Mouse (Mus musculus): Measurements from ENCODE around the gene Lrrc74a. TPM values are rescaled to one million over a fixed set of nuclear protein-coding genes. Genes with fewer than 3 reads are reported as not detected.
A peak's percentile ranks its signal among the peaks of the same experiment; 100 is the strongest.

Gene Lrrc74a
- polyA plus RNA-seq, 1 experiment from 2014 or later, result not detected

DNA sequence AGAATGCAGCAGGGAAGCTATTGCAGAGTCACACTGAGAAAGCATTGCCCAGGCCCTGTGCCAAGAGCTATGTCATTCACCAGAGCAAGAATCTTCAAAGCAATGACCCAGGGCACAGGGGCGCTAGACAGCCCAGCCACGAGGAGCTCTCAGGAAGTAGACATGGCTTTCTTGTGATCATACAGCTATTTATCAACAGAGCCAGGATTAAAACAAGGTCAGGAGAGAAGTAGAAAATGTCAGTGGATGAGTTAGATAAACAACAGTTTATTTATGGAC lies 56.6 kb downstream of the Lrrc74a start:
- Histone ChIP-seq H3K9ac (no peak overlapping the region), H3K27ac (no peak overlapping the region), H3K9me3 (ENCODE audit: control insufficient read depth, low read length) (no peaks in the 10 kb centered on the region), H3K4me1 (replicated peaks; ENCODE audit: control insufficient read depth, insufficient read depth, low read length) (peaks cover 17% of the 10 kb centered on the region), H3K27me3 (ENCODE audit: control insufficient read depth, insufficient read depth, low read length) (no peaks in the 10 kb centered on the region), H3K4me3 (replicated peaks; ENCODE audit: low read length) (no peak overlapping the region), H3K36me3 (replicated peaks; ENCODE audit: control insufficient read depth, insufficient read depth) (no peaks in the 10 kb centered on the region), H3K4me2 (replicated peaks) (no peak overlapping the region)
- WGBS, result 19% methylated on average over 2 of the region's 2 CpGs
- ATAC-seq (ENCODE audit: low FRiP score), result no peak
- no peak for DNase-seq (ENCODE audit: low spot score)

DNA sequence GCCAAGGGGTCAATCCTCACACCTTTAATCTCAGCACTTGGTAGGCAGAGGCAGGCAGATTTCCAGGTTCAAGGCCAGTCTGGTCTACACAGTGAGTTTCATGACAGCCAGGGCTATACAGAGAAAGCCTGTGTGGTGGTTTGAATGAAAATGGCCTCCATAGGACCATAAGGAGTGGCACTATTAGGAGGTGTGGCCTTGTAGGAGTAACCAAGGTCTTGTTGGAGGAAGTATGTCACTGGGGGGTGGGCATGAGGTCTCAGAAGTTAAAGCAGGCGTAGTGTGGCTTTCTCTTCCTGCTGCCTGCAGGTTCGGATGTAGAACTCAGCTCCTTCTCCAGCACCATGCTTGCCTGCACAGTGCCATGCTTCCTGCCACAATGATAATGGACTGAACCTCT lies 57.8 kb downstream of the Lrrc74a start:
- H3K9me3 ChIP-seq (ENCODE audit: control insufficient read depth, low read length), result no peaks in the 10 kb centered on the region
- peaks cover 15% of the 10 kb centered on the region for H3K4me1 ChIP-seq (replicated peaks; ENCODE audit: control insufficient read depth, insufficient read depth, low read length)
- H3K36me3 ChIP-seq (replicated peaks; ENCODE audit: control insufficient read depth, insufficient read depth), result no peaks in the 10 kb centered on the region
- DNase-seq (ENCODE audit: low spot score) (no peak), ATAC-seq (ENCODE audit: low FRiP score) (no peak)
- no peak overlapping the region for H3K4me3 ChIP-seq (replicated peaks; ENCODE audit: low read length)
- no peak overlapping the region for H3K27ac ChIP-seq
- no peak overlapping the region for H3K4me2 ChIP-seq (replicated peaks)
- H3K9ac ChIP-seq, result no peak overlapping the region
- WGBS, result 97% methylated on average over 2 of the region's 2 CpGs
- H3K27me3 ChIP-seq (ENCODE audit: control insufficient read depth, insufficient read depth, low read length), result no peaks in the 10 kb centered on the region

DNA sequence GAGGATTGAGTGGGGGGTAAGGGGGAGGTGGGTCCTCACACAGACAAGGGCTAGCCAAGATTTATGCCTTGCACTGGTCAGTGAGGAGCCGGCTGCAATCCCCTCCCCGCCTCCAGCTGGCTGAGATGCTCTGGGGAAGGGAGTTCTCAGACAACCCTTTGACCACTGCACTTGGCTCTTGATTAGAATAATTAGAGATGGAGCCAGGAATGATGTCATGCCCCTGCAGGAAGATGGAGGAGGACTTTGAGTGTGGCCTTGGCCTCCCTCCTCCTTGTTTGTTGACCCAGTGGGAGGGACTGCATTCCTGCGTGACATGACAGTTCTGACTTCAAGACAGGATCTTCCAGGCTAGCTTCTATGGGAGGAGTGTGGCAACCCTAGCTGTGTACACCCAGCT lies 59.7 kb downstream of the Lrrc74a start:
- no peak for DNase-seq (ENCODE audit: low spot score)

DNA sequence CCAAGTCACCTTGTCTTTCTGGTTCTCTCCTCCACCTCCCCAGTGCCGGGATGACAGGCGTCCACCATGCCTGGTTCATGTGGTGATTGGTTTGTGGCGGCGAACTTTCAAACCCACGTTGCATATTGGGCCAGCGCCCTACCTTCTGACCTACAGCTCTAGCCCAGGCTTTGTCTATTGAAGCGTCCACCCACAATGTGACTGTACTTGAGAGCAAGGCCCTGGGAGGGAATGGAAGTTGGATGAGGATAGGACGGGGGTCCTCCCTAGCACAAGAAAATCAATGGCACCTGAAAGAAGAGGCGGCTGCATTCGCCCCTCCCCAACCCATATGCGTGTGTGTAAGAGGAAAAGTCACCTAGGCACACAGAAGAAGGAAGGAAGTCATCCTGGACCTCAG lies 60.2 kb downstream of the Lrrc74a start:
- Histone ChIP-seq H3K4me3 (replicated peaks; ENCODE audit: low read length) (no peak overlapping the region), H3K27ac (no peak overlapping the region), H3K27me3 (ENCODE audit: control insufficient read depth, insufficient read depth, low read length) (no peaks in the 10 kb centered on the region), H3K36me3 (replicated peaks; ENCODE audit: control insufficient read depth, insufficient read depth) (no peaks in the 10 kb centered on the region), H3K9ac (no peak overlapping the region), H3K4me2 (replicated peaks) (no peak overlapping the region), H3K4me1 (replicated peaks; ENCODE audit: control insufficient read depth, insufficient read depth, low read length) (peaks cover 23% of the 10 kb centered on the region), H3K9me3 (ENCODE audit: control insufficient read depth, low read length) (no peaks in the 10 kb centered on the region)
- ATAC-seq (ENCODE audit: low FRiP score), result no peak
- no peak for DNase-seq (ENCODE audit: low spot score)
- 90% methylated on average over 11 of the region's 11 CpGs for WGBS

More for the DNA sequence above, 59.7 kb downstream of the Lrrc74a start:
- H3K36me3 ChIP-seq (replicated peaks; ENCODE audit: control insufficient read depth, insufficient read depth), result no peaks in the 10 kb centered on the region
- 47% methylated on average over 3 of the region's 3 CpGs for WGBS
- H3K4me3 ChIP-seq (replicated peaks; ENCODE audit: low read length), result no peak overlapping the region
- H3K9me3 ChIP-seq (ENCODE audit: control insufficient read depth, low read length), result no peaks in the 10 kb centered on the region
- H3K4me1 ChIP-seq (replicated peaks; ENCODE audit: control insufficient read depth, insufficient read depth, low read length), result peaks cover 18% of the 10 kb centered on the region
- ATAC-seq (ENCODE audit: low FRiP score), result no peak
- no peaks in the 10 kb centered on the region for H3K27me3 ChIP-seq (ENCODE audit: control insufficient read depth, insufficient read depth, low read length)
- no peak overlapping the region for H3K27ac ChIP-seq
- no peak overlapping the region for H3K4me2 ChIP-seq (replicated peaks)
- no peak overlapping the region for H3K9ac ChIP-seq

DNA sequence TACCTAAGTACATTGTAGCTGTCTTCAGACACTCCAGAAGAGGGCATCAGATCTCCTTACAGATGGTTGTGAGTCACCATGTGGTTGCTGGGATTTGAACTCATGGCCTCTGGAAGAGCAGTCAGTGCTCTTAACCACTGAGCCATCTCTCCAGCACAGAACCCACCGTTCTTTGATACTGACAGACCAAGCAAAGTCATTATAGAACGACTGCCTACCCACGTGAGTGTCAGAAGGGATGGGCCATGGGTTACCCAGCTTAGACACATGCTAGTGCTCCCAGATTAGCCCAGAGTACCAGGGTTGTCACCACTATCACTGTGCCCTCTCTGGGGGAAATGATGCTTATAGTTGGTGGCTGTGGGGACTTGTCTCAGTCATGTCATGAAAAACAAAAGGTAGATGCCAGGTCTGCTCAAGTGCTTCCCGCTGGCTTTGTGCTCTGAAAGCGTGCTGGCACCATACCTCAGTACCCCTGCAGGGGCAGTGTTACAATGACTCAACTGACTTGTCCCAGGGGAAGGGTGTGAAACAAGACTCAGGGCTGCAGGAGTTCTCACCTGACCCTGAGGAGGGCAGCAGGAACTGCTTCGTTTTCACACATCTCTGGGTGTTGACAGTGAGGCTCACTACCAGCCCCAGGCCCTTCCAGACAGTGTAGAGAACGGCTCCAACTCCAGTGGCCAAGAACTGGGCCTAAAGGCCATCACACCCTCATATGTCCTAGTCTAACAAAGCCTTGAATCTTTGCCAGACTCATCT lies 61.1 kb downstream of the Lrrc74a start:
- Histone ChIP-seq H3K4me1 (replicated peaks; ENCODE audit: control insufficient read depth, insufficient read depth, low read length) (peaks cover 27% of the 10 kb centered on the region), H3K36me3 (replicated peaks; ENCODE audit: control insufficient read depth, insufficient read depth) (no peaks in the 10 kb centered on the region), H3K4me3 (replicated peaks; ENCODE audit: low read length) (no peak overlapping the region), H3K27me3 (ENCODE audit: control insufficient read depth, insufficient read depth, low read length) (no peaks in the 10 kb centered on the region), H3K9me3 (ENCODE audit: control insufficient read depth, low read length) (no peaks in the 10 kb centered on the region), H3K9ac (no peak overlapping the region), H3K27ac (peak overlapping the region; percentile 7; the same call in 1 of the 2 replicates), H3K4me2 (replicated peaks) (no peak overlapping the region)
- 57% methylated on average over 7 of the region's 7 CpGs for WGBS
- ATAC-seq (ENCODE audit: low FRiP score), result peak; percentile 8; the same call in 1 of the 2 replicates
- no peak for DNase-seq (ENCODE audit: low spot score)

DNA sequence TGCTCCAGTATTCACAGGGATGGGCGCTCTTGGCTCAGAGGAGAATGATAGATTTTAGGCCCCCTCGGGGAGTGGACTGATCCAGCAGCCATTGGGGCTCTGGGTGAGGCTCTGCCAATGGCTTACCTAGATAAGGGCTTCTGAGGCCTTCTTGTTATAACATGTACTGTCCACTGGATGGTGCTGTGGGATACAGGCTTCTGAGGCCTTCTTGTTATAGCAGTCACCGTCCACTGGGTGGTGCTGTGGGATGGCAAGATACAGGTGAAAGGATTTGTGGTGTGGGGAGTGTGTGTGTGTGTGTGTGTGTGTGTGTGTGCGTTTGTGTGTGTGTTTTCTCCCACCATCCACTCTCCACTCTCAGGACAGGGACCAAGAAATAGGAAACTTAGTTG lies 61.7 kb downstream of the Lrrc74a start:
- DNase-seq (ENCODE audit: low spot score) (peak; percentile 96), ATAC-seq (ENCODE audit: low FRiP score) (peak; percentile 63; the same call in 1 of the 2 replicates)
- no peak overlapping the region for H3K4me3 ChIP-seq (replicated peaks; ENCODE audit: low read length)
- H3K9ac ChIP-seq, result no peak overlapping the region
- peak overlapping the region; percentile 7; the same call in 1 of the 2 replicates for H3K27ac ChIP-seq
- H3K9me3 ChIP-seq (ENCODE audit: control insufficient read depth, low read length), result no peaks in the 10 kb centered on the region
- H3K27me3 ChIP-seq (ENCODE audit: control insufficient read depth, insufficient read depth, low read length), result no peaks in the 10 kb centered on the region
- no peaks in the 10 kb centered on the region for H3K36me3 ChIP-seq (replicated peaks; ENCODE audit: control insufficient read depth, insufficient read depth)
- 3% methylated on average over 4 of the region's 4 CpGs for WGBS
- peaks cover 28% of the 10 kb centered on the region for H3K4me1 ChIP-seq (replicated peaks; ENCODE audit: control insufficient read depth, insufficient read depth, low read length)
- no peak overlapping the region for H3K4me2 ChIP-seq (replicated peaks)

DNA sequence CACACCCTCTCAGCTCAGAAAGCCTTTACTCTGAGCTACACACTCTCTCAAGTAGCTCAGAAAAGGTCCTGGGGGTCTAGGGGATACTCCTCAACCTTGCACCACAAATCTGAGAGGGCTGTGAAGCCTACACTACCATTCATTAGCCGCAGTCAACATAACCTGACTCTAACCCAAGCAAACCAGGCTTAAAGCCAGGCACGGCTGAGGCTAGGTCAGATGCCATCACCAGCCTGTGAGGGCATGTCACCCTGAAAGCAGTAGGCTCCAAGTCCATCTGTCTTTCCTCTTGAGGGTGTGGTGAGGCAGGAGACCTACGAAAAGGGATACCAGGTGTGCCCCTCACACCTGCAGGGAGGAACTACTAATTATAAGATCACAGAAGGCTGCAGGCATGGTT lies 62.2 kb downstream of the Lrrc74a start:
- ATAC-seq (ENCODE audit: low FRiP score) (0 out of 2 replicates have a peak, but pooled peaks have one; percentile 1), DNase-seq (ENCODE audit: low spot score) (no peak)
- peak overlapping the region; percentile 48; the same call in 1 of the 2 replicates for H3K27ac ChIP-seq

DNA sequence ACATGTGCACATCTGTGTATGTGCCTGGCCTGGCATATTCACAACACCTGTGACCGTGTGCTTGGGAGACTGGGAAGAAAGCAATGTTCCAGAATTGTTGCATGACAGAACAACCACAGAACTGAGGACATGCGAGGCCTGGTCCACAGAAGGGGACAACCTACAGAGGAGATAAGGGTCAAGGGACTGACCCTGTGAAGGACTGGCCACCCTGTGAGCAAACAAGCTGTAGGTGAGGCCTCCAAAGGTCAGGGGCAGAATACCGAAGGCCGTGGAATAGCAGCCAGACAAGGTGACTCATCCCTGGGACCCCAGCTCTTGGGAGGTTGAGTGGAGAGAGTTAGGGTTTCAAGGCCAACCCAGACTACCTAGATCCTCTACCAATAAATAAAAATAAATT lies 63.6 kb downstream of the Lrrc74a start:
- peaks cover 47% of the 10 kb centered on the region for H3K4me1 ChIP-seq (replicated peaks; ENCODE audit: control insufficient read depth, insufficient read depth, low read length)
- no peak overlapping the region for H3K4me2 ChIP-seq (replicated peaks)
- 86% methylated on average over 4 of the region's 4 CpGs for WGBS
- no peak overlapping the region for H3K9ac ChIP-seq
- no peaks in the 10 kb centered on the region for H3K9me3 ChIP-seq (ENCODE audit: control insufficient read depth, low read length)
- ATAC-seq (ENCODE audit: low FRiP score), result no peak
- H3K36me3 ChIP-seq (replicated peaks; ENCODE audit: control insufficient read depth, insufficient read depth), result no peaks in the 10 kb centered on the region
- no peaks in the 10 kb centered on the region for H3K27me3 ChIP-seq (ENCODE audit: control insufficient read depth, insufficient read depth, low read length)
- H3K4me3 ChIP-seq (replicated peaks; ENCODE audit: low read length), result no peak overlapping the region
- H3K27ac ChIP-seq, result no peak overlapping the region
- DNase-seq (ENCODE audit: low spot score), result no peak

More for the DNA sequence above, 62.2 kb downstream of the Lrrc74a start:
- H3K9ac ChIP-seq, result no peak overlapping the region
- 79% methylated on average over 3 of the region's 3 CpGs for WGBS
- H3K27me3 ChIP-seq (ENCODE audit: control insufficient read depth, insufficient read depth, low read length), result no peaks in the 10 kb centered on the region
- H3K9me3 ChIP-seq (ENCODE audit: control insufficient read depth, low read length), result no peaks in the 10 kb centered on the region
- no peaks in the 10 kb centered on the region for H3K36me3 ChIP-seq (replicated peaks; ENCODE audit: control insufficient read depth, insufficient read depth)
- H3K4me2 ChIP-seq (replicated peaks), result no peak overlapping the region
- H3K4me3 ChIP-seq (replicated peaks; ENCODE audit: low read length), result no peak overlapping the region
- peaks cover 33% of the 10 kb centered on the region for H3K4me1 ChIP-seq (replicated peaks; ENCODE audit: control insufficient read depth, insufficient read depth, low read length)

DNA sequence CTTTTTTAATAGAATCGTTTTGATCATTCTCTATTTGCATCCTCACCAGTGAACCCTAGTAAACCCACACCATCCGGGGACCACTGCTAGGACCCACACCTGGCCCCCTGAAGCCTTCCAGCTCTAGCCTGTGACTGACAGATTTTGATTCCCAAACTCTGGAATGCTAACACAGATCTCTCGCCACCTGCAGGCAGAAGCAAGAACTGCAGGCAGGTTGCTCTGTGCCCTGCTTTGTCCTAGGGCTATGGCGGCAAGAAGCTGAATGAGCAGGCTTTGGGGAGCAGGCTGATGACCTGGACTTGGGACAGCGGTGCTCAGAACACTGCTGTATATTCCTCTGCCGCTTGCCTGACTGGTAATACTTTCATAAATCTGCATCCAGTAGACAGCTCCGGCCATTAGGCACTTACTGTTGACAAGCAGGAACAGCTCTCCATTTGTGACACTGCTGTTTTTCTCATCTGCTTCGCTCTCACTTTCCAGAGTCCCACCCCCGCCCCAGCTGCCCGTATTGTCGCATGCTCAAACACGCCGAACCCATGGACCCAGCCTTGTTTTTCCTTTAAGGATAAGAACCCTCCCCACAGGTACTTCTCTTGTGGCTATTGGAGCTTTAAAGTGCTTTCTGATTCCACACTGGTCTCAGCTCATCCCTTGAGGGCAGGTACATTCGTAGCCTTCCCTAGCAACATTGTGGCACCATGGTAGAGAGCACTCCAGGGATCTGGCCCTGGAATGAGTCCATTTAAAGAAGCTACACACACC lies 64.8 kb downstream of the Lrrc74a start:
- Histone ChIP-seq H3K27ac (peak overlapping the region; percentile 98), H3K36me3 (replicated peaks; ENCODE audit: control insufficient read depth, insufficient read depth) (no peaks in the 10 kb centered on the region), H3K4me3 (replicated peaks; ENCODE audit: low read length) (no peak overlapping the region), H3K9ac (peak overlapping the region; percentile 35; the same call in 1 of the 2 replicates), H3K4me2 (replicated peaks) (peak overlapping the region; percentile 37), H3K9me3 (ENCODE audit: control insufficient read depth, low read length) (no peaks in the 10 kb centered on the region), H3K27me3 (ENCODE audit: control insufficient read depth, insufficient read depth, low read length) (no peaks in the 10 kb centered on the region), H3K4me1 (replicated peaks; ENCODE audit: control insufficient read depth, insufficient read depth, low read length) (peaks cover 59% of the 10 kb centered on the region)
- no peak for ATAC-seq (ENCODE audit: low FRiP score)
- WGBS, result 15% methylated on average over 14 of the region's 14 CpGs
- DNase-seq (ENCODE audit: low spot score), result peak; percentile 96

All from hindbrain, embryonic 14.5 days (tissue).